In the genomic region with DNA sequence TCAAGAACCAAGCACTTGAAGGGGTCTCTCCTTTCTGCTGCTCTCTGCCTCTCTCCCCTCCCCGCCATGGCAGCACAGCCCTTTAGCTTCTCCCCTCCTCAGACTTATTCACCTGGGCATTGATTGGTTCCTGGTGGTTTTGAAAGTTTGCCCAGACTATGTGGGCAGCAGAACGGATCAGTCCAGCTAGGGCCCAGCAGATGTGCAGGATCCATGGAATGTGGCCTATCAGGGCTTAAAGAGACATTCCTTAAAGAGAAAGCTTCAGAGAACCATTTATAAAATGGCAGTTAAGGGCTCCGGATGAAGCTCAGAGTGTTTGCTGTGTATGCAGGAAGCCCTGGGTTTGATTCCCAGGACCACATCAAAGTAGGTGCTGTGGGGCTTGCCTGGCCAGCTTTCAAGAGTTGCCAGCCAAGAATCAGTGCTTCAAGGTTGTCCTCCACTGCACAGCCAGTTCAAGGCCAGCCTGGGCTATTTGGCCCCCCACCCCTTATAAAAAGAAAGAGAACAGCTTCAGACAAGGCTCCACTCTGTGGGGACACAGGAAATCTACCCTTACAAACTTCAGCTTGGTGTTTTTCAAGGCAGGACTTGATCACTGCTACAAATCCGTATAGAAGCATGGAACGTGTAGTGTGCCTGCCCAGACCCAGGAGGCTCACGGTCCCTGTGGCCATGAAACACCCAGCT, we compare ENCODE assay signal across 21 mouse cellular contexts. TPM values are rescaled to one million over a fixed set of nuclear protein-coding genes. Genes with fewer than 3 reads are reported as not detected.
"Had no signal": no experiment of that assay in that cellular context is flagged by ENCODE, and none has a peak within 500 bp of the region (broad histone marks: within the 10 kb centered on the region; RNA-seq: fewer than 3 reads in every experiment).

No protein-coding gene starts in this region.

- H3K9me3 ChIP-seq: limb, embryonic 12.5 days; liver, embryonic 13.5 days; lung, embryonic 15.5 days; midbrain, embryonic 15.5 days; neural tube, embryonic 12.5 days had no signal

- H3K36me3 ChIP-seq: limb, embryonic 12.5 days; liver, embryonic 13.5 days; lung, embryonic 15.5 days; midbrain, embryonic 15.5 days; neural tube, embryonic 12.5 days had no signal

- H3K4me3 ChIP-seq: limb, embryonic 12.5 days; liver, embryonic 13.5 days; lung, embryonic 15.5 days; midbrain, embryonic 15.5 days; neural tube, embryonic 12.5 days had no signal

- H3K27me3 ChIP-seq: limb, embryonic 12.5 days; liver, embryonic 13.5 days; lung, embryonic 15.5 days; midbrain, embryonic 15.5 days; neural tube, embryonic 12.5 days had no signal

- ATAC-seq: liver, postnatal 0 days; midbrain, embryonic 15.5 days had no signal

- H3K4me2 ChIP-seq: limb, embryonic 12.5 days; liver, embryonic 13.5 days; lung, embryonic 15.5 days; midbrain, embryonic 11.5 days; midbrain, embryonic 15.5 days; neural tube, embryonic 12.5 days had no signal

- DNase-seq: kidney, adult 9 months; kidney, postnatal 36 days; layer of hippocampus, adult 9-11 months; layer of hippocampus, postnatal 36 days; liver; liver, embryonic 13.5 days; liver, postnatal 0 days; lung, postnatal 14 days; spleen, adult 18-20 months; thymus, adult 18-20 months; thymus, postnatal 14 days had no signal

- H3K4me1 ChIP-seq: limb, embryonic 12.5 days; liver, embryonic 13.5 days; lung, embryonic 15.5 days; midbrain, embryonic 15.5 days had no signal

- H3K27ac ChIP-seq: kidney, postnatal 0 days; limb, embryonic 12.5 days; liver, embryonic 13.5 days; lung, embryonic 15.5 days; macrophage; midbrain, embryonic 15.5 days; neural tube, embryonic 12.5 days had no signal

- H3K9ac ChIP-seq: limb, embryonic 12.5 days; liver, embryonic 13.5 days; liver, postnatal 0 days; lung, embryonic 15.5 days; midbrain, embryonic 15.5 days; neural tube, embryonic 12.5 days had no signal

RNA-seq across cellular contexts. Expression of a gene that starts 33.8 kb away (rescaled TPM):
- total RNA-seq: layer of hippocampus, postnatal 36 days; left cerebral cortex, postnatal 36 days; monocyte, adult 5-6 weeks; neutrophil, adult 5-6 weeks had no signal
- polyA plus RNA-seq: liver, postnatal 0 days; macrophage had no signal

RNA-seq across cellular contexts. Expression of a gene that starts 52.0 kb away (rescaled TPM):
- total RNA-seq: monocyte, adult 5-6 weeks had no signal
- polyA plus RNA-seq: macrophage; midbrain, embryonic 11.5 days; midbrain, embryonic 15.5 days had no signal
